In genomic region chr6:3345043-3345639, GRCm38 (mm10) we compare ENCODE assay signal across 8 mouse cellular contexts. TPM values are rescaled to one million over a fixed set of nuclear protein-coding genes. Genes with fewer than 3 reads are reported as not detected.
DNase-seq lines count a peak whose midpoint lies in the region; ATAC-seq and TF ChIP-seq lines count a peak whose summit lies in the region.
"Not testable (repeated sequence)": the region's sequence is repeated elsewhere in the genome, so short reads cannot be mapped to it uniquely, and the experiment has no call there.

No protein-coding gene starts in this region.

- peak; percentile 60 for ATAC-seq in activated CD4-positive, CD25-positive, alpha-beta regulatory T cell, adult 4 months
- ATAC-seq in inflammation-experienced regulatory T-cells, adult 6 months: peak; percentile 68
- 0 out of 2 replicates have a peak, but pooled peaks have one; percentile 38 for ATAC-seq in kidney, embryonic 15.5 days (replicated peaks; ENCODE audit: low FRiP score)
- ATAC-seq in stomach, postnatal 0 days (ENCODE audit: low FRiP score, low TSS enrichment): 0 out of 2 replicates have a peak, but pooled peaks have one; percentile 30

- not testable (repeated sequence) for H3K9ac ChIP-seq in kidney, embryonic 15.5 days; stomach, postnatal 0 days (ENCODE audit: low read length)

- H3ac ChIP-seq in myocyte (ENCODE audit: control insufficient read depth, insufficient read length): not testable (repeated sequence)

- H3K4me1 ChIP-seq in embryonic fibroblast, embryonic 13.5 days (ENCODE audit: control insufficient read depth, insufficient read depth, low read length); kidney, embryonic 15.5 days; stomach, postnatal 0 days (replicated peaks; ENCODE audit: control insufficient read depth, insufficient read depth): not testable (repeated sequence)

- H3K27ac ChIP-seq in embryonic fibroblast, embryonic 13.5 days (ENCODE audit: insufficient read depth, low read length); kidney, embryonic 15.5 days; stomach, postnatal 0 days (replicated peaks): not testable (repeated sequence)
- peak overlapping the region; percentile 76 for H3K27ac ChIP-seq in macrophage

- not testable (repeated sequence) for H3K27me3 ChIP-seq in kidney, embryonic 15.5 days; myocyte (ENCODE audit: control insufficient read depth, insufficient read depth, insufficient read length); stomach, postnatal 0 days (ENCODE audit: control insufficient read depth, insufficient read depth, low read length)

- not testable (repeated sequence) for TF ChIP-seq EP300 in stomach, postnatal 0 days (optimal IDR thresholded peaks at IDR 0.05)

- H3K9me3 ChIP-seq in kidney, embryonic 15.5 days (replicated peaks); stomach, postnatal 0 days (ENCODE audit: control insufficient read depth, low read length): not testable (repeated sequence)

- H3K79me2 ChIP-seq in macrophage (ENCODE audit: inconsistent target): peaks cover 53% of the 10 kb centered on the region
- not testable (repeated sequence) for H3K79me2 ChIP-seq in myocyte (ENCODE audit: control insufficient read depth, insufficient read depth)

- H3K36me3 ChIP-seq in kidney, embryonic 15.5 days; myocyte (ENCODE audit: control insufficient read depth, insufficient read depth); stomach, postnatal 0 days (ENCODE audit: control insufficient read depth, insufficient read depth, low read length): not testable (repeated sequence)
- H3K36me3 ChIP-seq in macrophage (ENCODE audit: inconsistent target): peaks cover 16% of the 10 kb centered on the region; the same call in 1 of the 2 replicates

- not testable (repeated sequence) for TF ChIP-seq POLR2A in embryonic fibroblast, embryonic 13.5 days (IDR thresholded peaks at IDR 0.05; ENCODE audit: low read depth, low read length); myocyte (IDR thresholded peaks at IDR 0.05; ENCODE audit: insufficient read length, low read depth)

- H3K4me3 ChIP-seq in embryonic fibroblast, embryonic 13.5 days (ENCODE audit: insufficient read depth, low read length): peak overlapping the region; percentile 17; the same call in 1 of the 2 replicates
- not testable (repeated sequence) for H3K4me3 ChIP-seq in kidney, embryonic 15.5 days (replicated peaks); myocyte; stomach, postnatal 0 days (ENCODE audit: low read depth, low read length)
- peak overlapping the region; percentile 49 for H3K4me3 ChIP-seq in macrophage (ENCODE audit: inconsistent target)

- DNase-seq in A20 (ENCODE audit: low read depth, low spot score): peak; percentile 25
- DNase-seq in stomach, postnatal 0 days (ENCODE audit: low spot score): not testable (repeated sequence)

- 85% methylated on average over 3 of the region's 4 CpGs for WGBS in kidney, embryonic 15.5 days
- no CpG with 5 or more reads among the region's 4 CpGs for WGBS in macrophage (ENCODE audit: missing documents)
- 7% methylated on average over 2 of the region's 4 CpGs for WGBS in stomach, postnatal 0 days

- TF ChIP-seq CTCF in embryonic fibroblast, embryonic 13.5 days (IDR thresholded peaks at IDR 0.05; ENCODE audit: borderline replicate concordance, insufficient read depth, low read length); stomach, postnatal 0 days (IDR thresholded peaks at IDR 0.05; ENCODE audit: low read depth): not testable (repeated sequence)

- H3K4me2 ChIP-seq in kidney, embryonic 15.5 days; stomach, postnatal 0 days (replicated peaks; ENCODE audit: low read depth): not testable (repeated sequence)
- H3K4me2 ChIP-seq in myocyte (ENCODE audit: low read depth): peak overlapping the region; percentile 12

RNA-seq across cellular contexts. Expression of gene Samd9l, which starts 54.2 kb away (rescaled TPM):
- polyA plus RNA-seq in activated CD4-positive, CD25-positive, alpha-beta regulatory T cell, adult 4 months (2017; shearing (Covaris generic)): 100 to 1,000 TPM; 100 to 115 TPM
- polyA plus RNA-seq in embryonic fibroblast, embryonic 13.5 days (2011; ENCODE audit: insufficient read length, low read depth, missing spikeins): 25.4 and 27.1 TPM in 2 replicates
- polyA plus RNA-seq in inflammation-experienced regulatory T-cells, adult 6 months (2017; shearing (Covaris generic)): 100 to 1,000 TPM in 2 of 3 experiments, 10 to 100 TPM in 1; 96.9 to 154 (median 134) TPM
- polyA plus RNA-seq in kidney, embryonic 15.5 days (2015; fragmentation: Nextera tagmentation; extraction: Ambion mirVana): 8.5 and 9.4 TPM in 2 replicates
- 100 to 1,000 TPM; 161 to 866 (median 437) TPM for total RNA-seq in macrophage (2018; cell fraction: chromatin; rRNA removed)
- 100 to 1,000 TPM in 14 of 26 experiments, 10 to 100 TPM in 12; 75.7 to 277 (median 176) TPM for total RNA-seq in macrophage (2018; cell fraction: cytosol; rRNA removed)
- total RNA-seq in macrophage (2018; cell fraction: nucleus; rRNA removed): 100 to 1,000 TPM; 134 to 758 (median 523) TPM
- polyA plus RNA-seq in macrophage (2018): 57.6 to 104 TPM (median 80.6 TPM) in 3 replicates
- polyA plus RNA-seq in myocyte (2012; fragmentation: generic; extraction: Trizol): 0.37 TPM
- 8.4 and 8.6 TPM in 2 replicates for polyA plus RNA-seq in stomach, postnatal 0 days (2015; fragmentation: Nextera tagmentation; extraction: Ambion mirVana)
